Mouse (Mus musculus) lung, postnatal 0 days (tissue): Measurements from ENCODE around the gene Tmem41b.

Source experiments
- CTCF ChIP-seq: IDR thresholded peaks from 2 replicates; pipeline ENCODE4 v1.5.1; 2016; ENCODE audit warnings: antibody characterized with exemption, mild to moderate bottlenecking
- EP300 ChIP-seq: IDR thresholded peaks from 2 replicates; pipeline ENCODE4 v1.6.1; 2016; ENCODE audit warnings: antibody characterized with exemption, mild to moderate bottlenecking, control low read depth

- TF ChIP-seq CTCF (no peak), EP300 (no peak)
These were observed 43.6 kb upstream of the Tmem41b start for GRCm38 (mm10) chr7:110030342-110030741.
